Mouse (Mus musculus) neural tube, embryonic 13.5 days (tissue): ENCODE results near the gene Rtn4r. TPM values are rescaled to one million over a fixed set of nuclear protein-coding genes. Genes with fewer than 3 reads are reported as not detected.

Source experiments
- ATAC-seq: fragments of 200-750 bp; cut with Nextera tagmentation; 2 replicates; pipeline ENCODE4 v1.8.0; 2017; ENCODE audit warnings: low read depth, mild to moderate bottlenecking, moderate TSS enrichment, moderate library complexity
- H3K27ac ChIP-seq: fragments of 300-500 bp; sonication (generic); replicated peaks from 2 replicates; pipeline ENCODE4 v1.5.1; 2015; ENCODE audit warnings: moderate library complexity, mild to moderate bottlenecking, inconsistent platforms
- H3K27me3 ChIP-seq: fragments of 300-500 bp; sonication (generic); 2 replicates; pipeline ENCODE4 v1.6.1; 2015; ENCODE audit warnings: mild to moderate bottlenecking, inconsistent platforms
- H3K36me3 ChIP-seq: fragments of 300-500 bp; sonication (generic); 2 replicates; pipeline ENCODE4 v1.6.1; 2015; ENCODE audit warnings: mild to moderate bottlenecking, inconsistent platforms
- H3K4me1 ChIP-seq: fragments of 300-500 bp; sonication (generic); replicated peaks from 2 replicates; pipeline ENCODE4 v1.6.1; 2015; ENCODE audit warnings: inconsistent platforms
- H3K4me2 ChIP-seq: fragments of 300-500 bp; sonication (generic); 2 replicates; pipeline ENCODE4 v1.6.1; 2015; ENCODE audit warnings: inconsistent platforms, mild to moderate bottlenecking, moderate library complexity
- H3K4me3 ChIP-seq: fragments of 300-500 bp; sonication (generic); 2 replicates; pipeline ENCODE4 v1.5.1; 2015; ENCODE audit warnings: mild to moderate bottlenecking, inconsistent platforms
- H3K9ac ChIP-seq: fragments of 300-500 bp; sonication (generic); 2 replicates; pipeline ENCODE4 v1.6.1; 2015; ENCODE audit warnings: moderate library complexity, mild to moderate bottlenecking, inconsistent platforms
- H3K9me3 ChIP-seq: fragments of 300-500 bp; sonication (generic); 2 replicates; pipeline ENCODE4 v1.6.1; 2016; ENCODE audit warnings: inconsistent platforms
- WGBS: fragments of 180-500 bp; shearing (Covaris S2); methylation state at CpG from one replicate; pipeline ENCODE4 v1.1.7; 2015; 5-methylcytosine and 5-hydroxymethylcytosine counted together
- polyA plus RNA-seq: library from polyadenylated mRNA; unstranded; fragments of >200 nt; fragmentation: Nextera tagmentation; extraction: Ambion mirVana; gene quantifications from 2 replicates; pipeline ENCODE4 v1.2.1, GENCODE M21; 2015

The Rtn4r gene
- polyA plus RNA-seq, 1 experiment from 2014 or later = 23.9 TPM

- H3K36me3 ChIP-seq = no peaks in the 10 kb centered on the region
- no peaks in the 10 kb centered on the region for H3K27me3 ChIP-seq
- H3K4me3 ChIP-seq = no peak overlapping the region
- H3K27ac ChIP-seq = no peak overlapping the region
- no peak for ATAC-seq
- H3K9ac ChIP-seq = no peak overlapping the region
- no peaks in the 10 kb centered on the region for H3K4me1 ChIP-seq
- 41% methylated on average over 6 of the region's 6 CpGs for WGBS
- no peak overlapping the region for H3K4me2 ChIP-seq
- H3K9me3 ChIP-seq = no peaks in the 10 kb centered on the region
Observed at GRCm38 (mm10) chr16:18103808-18104207, 23.6 kb upstream of the Rtn4r start.

- H3K9ac ChIP-seq = no peak overlapping the region
- H3K4me3 ChIP-seq = no peak overlapping the region
- no peak overlapping the region for H3K4me2 ChIP-seq
- no peaks in the 10 kb centered on the region for H3K9me3 ChIP-seq
- 52% methylated on average over 5 of the region's 5 CpGs for WGBS
- no peak overlapping the region for H3K27ac ChIP-seq
- no peaks in the 10 kb centered on the region for H3K36me3 ChIP-seq
- H3K27me3 ChIP-seq = no peaks in the 10 kb centered on the region
- H3K4me1 ChIP-seq = no peaks in the 10 kb centered on the region
- ATAC-seq = peak; percentile 77
Observed at GRCm38 (mm10) chr16:18108221-18108966, 19.0 kb upstream of the Rtn4r start.

GRCm38 (mm10) chr16:18111042-18111441 is 16.4 kb upstream of the Rtn4r start:
- Histone ChIP-seq H3K9ac (no peak overlapping the region), H3K4me1 (no peaks in the 10 kb centered on the region), H3K27ac (no peak overlapping the region), H3K4me2 (no peak overlapping the region), H3K27me3 (no peaks in the 10 kb centered on the region), H3K4me3 (no peak overlapping the region), H3K36me3 (no peaks in the 10 kb centered on the region), H3K9me3 (no peaks in the 10 kb centered on the region)
- 89% methylated on average over 7 of the region's 7 CpGs for WGBS
- no peak for ATAC-seq

GRCm38 (mm10) chr16:18116467-18116866 is 11.0 kb upstream of the Rtn4r start:
- Histone ChIP-seq H3K27me3 (0 out of 2 replicates have a peak, but pooled peaks cover under 1% of the 10 kb centered on the region), H3K9me3 (no peaks in the 10 kb centered on the region), H3K36me3 (no peaks in the 10 kb centered on the region), H3K9ac (no peak overlapping the region), H3K4me2 (no peak overlapping the region), H3K4me1 (peaks cover 8% of the 10 kb centered on the region), H3K4me3 (no peak overlapping the region), H3K27ac (no peak overlapping the region)
- no peak for ATAC-seq
- 75% methylated on average over 4 of the region's 4 CpGs for WGBS

GRCm38 (mm10) chr16:18118285-18118684 is 9.2 kb upstream of the Rtn4r start:
- 0 out of 2 replicates have a peak, but pooled peaks cover 4% of the 10 kb centered on the region for H3K27me3 ChIP-seq
- no peak overlapping the region for H3K4me3 ChIP-seq
- no peak overlapping the region for H3K9ac ChIP-seq
- 87% methylated on average over 3 of the region's 3 CpGs for WGBS
- H3K9me3 ChIP-seq = no peaks in the 10 kb centered on the region
- no peaks in the 10 kb centered on the region for H3K36me3 ChIP-seq
- H3K27ac ChIP-seq = no peak overlapping the region
- peaks cover 8% of the 10 kb centered on the region for H3K4me1 ChIP-seq
- H3K4me2 ChIP-seq = no peak overlapping the region
- ATAC-seq = no peak

- Histone ChIP-seq H3K9me3 (no peaks in the 10 kb centered on the region), H3K27ac (peak overlapping the region; percentile 61; the same call in 1 of the 2 replicates), H3K9ac (no peak overlapping the region), H3K4me1 (peaks cover 8% of the 10 kb centered on the region), H3K4me2 (no peak overlapping the region), H3K27me3 (0 out of 2 replicates have a peak, but pooled peaks cover 4% of the 10 kb centered on the region), H3K36me3 (no peaks in the 10 kb centered on the region), H3K4me3 (no peak overlapping the region)
- ATAC-seq = peak; percentile 86
- WGBS = 19% methylated on average over 8 of the region's 8 CpGs
Observed at GRCm38 (mm10) chr16:18119031-18119730, 8.3 kb upstream of the Rtn4r start.

GRCm38 (mm10) chr16:18122740-18123139 is 4.7 kb upstream of the Rtn4r start:
- Histone ChIP-seq H3K9ac (no peak overlapping the region), H3K4me3 (no peak overlapping the region), H3K27me3 (peaks cover 25% of the 10 kb centered on the region), H3K9me3 (no peaks in the 10 kb centered on the region), H3K27ac (no peak overlapping the region), H3K4me2 (no peak overlapping the region), H3K4me1 (peaks cover 14% of the 10 kb centered on the region), H3K36me3 (no peaks in the 10 kb centered on the region)
- ATAC-seq = no peak
- 68% methylated on average over 2 of the region's 2 CpGs for WGBS

- 58% methylated on average over 1 of the region's 1 CpGs for WGBS
- Histone ChIP-seq H3K27ac (no peak overlapping the region), H3K27me3 (peaks cover 28% of the 10 kb centered on the region), H3K36me3 (no peaks in the 10 kb centered on the region), H3K4me1 (peaks cover 21% of the 10 kb centered on the region), H3K4me3 (no peak overlapping the region), H3K9me3 (no peaks in the 10 kb centered on the region), H3K4me2 (no peak overlapping the region), H3K9ac (no peak overlapping the region)
- no peak for ATAC-seq
Observed at GRCm38 (mm10) chr16:18123471-18123870, 4.0 kb upstream of the Rtn4r start.

GRCm38 (mm10) chr16:18124040-18124439 is 3.4 kb upstream of the Rtn4r start:
- Histone ChIP-seq H3K27me3 (peaks cover 34% of the 10 kb centered on the region), H3K9ac (no peak overlapping the region), H3K27ac (no peak overlapping the region), H3K4me1 (peaks cover 24% of the 10 kb centered on the region), H3K36me3 (no peaks in the 10 kb centered on the region), H3K9me3 (no peaks in the 10 kb centered on the region), H3K4me2 (no peak overlapping the region), H3K4me3 (no peak overlapping the region)
- WGBS = 82% methylated on average over 4 of the region's 4 CpGs
- ATAC-seq = no peak

- Histone ChIP-seq H3K9ac (no peak overlapping the region), H3K36me3 (no peaks in the 10 kb centered on the region), H3K27me3 (peaks cover 40% of the 10 kb centered on the region), H3K4me1 (peaks cover 25% of the 10 kb centered on the region), H3K9me3 (no peaks in the 10 kb centered on the region), H3K27ac (no peak overlapping the region), H3K4me3 (no peak overlapping the region), H3K4me2 (no peak overlapping the region)
- ATAC-seq = no peak
- 33% methylated on average over 5 of the region's 5 CpGs for WGBS
Observed at GRCm38 (mm10) chr16:18124626-18125025, 2.8 kb upstream of the Rtn4r start.

GRCm38 (mm10) chr16:18125131-18125530 is 2.3 kb upstream of the Rtn4r start:
- 89% methylated on average over 2 of the region's 2 CpGs for WGBS
- Histone ChIP-seq H3K27ac (no peak overlapping the region), H3K4me2 (no peak overlapping the region), H3K36me3 (no peaks in the 10 kb centered on the region), H3K9ac (no peak overlapping the region), H3K27me3 (peaks cover 40% of the 10 kb centered on the region), H3K4me3 (no peak overlapping the region), H3K9me3 (no peaks in the 10 kb centered on the region), H3K4me1 (peaks cover 28% of the 10 kb centered on the region)
- ATAC-seq = no peak

- WGBS = 83% methylated on average over 3 of the region's 3 CpGs
- Histone ChIP-seq H3K27ac (no peak overlapping the region), H3K9ac (no peak overlapping the region), H3K4me3 (no peak overlapping the region), H3K4me2 (no peak overlapping the region), H3K9me3 (no peaks in the 10 kb centered on the region), H3K27me3 (peaks cover 40% of the 10 kb centered on the region), H3K4me1 (peaks cover 39% of the 10 kb centered on the region), H3K36me3 (no peaks in the 10 kb centered on the region)
- no peak for ATAC-seq
Observed at GRCm38 (mm10) chr16:18126211-18126610, 1.2 kb upstream of the Rtn4r start.
